Mouse (Mus musculus): ENCODE data around the gene BC147527.
"Not testable (repeated sequence)": the region's sequence is repeated elsewhere in the genome, so short reads cannot be mapped to it uniquely, and the experiment has no call there.

Gene BC147527

GRCm38 (mm10) chr13:120299991-120300442, at the start of gene BC147527:
TSS of gene BC147527 (plus strand) at chr13:120300392.
- DNase-seq (ENCODE audit: low spot score), result no peak

GRCm38 (mm10) chr13:120251208-120251924, 48.8 kb upstream of the BC147527 start:
- DNase-seq (ENCODE audit: low spot score), result not testable (repeated sequence)

GRCm38 (mm10) chr13:120258817-120259658, 41.2 kb upstream of the BC147527 start:
- DNase-seq (ENCODE audit: low spot score), result not testable (repeated sequence)

- DNase-seq (ENCODE audit: low spot score), result not testable (repeated sequence)
Measured at GRCm38 (mm10) chr13:120259718-120260117, 40.5 kb upstream of the BC147527 start.

- DNase-seq (ENCODE audit: low spot score), result not testable (repeated sequence)
Measured at GRCm38 (mm10) chr13:120262870-120263269, 37.3 kb upstream of the BC147527 start, which contains the start of gene AF067061. TSS of gene AF067061 (plus strand) at chr13:120263114.

GRCm38 (mm10) chr13:120277837-120278236, 22.4 kb upstream of the BC147527 start:
- not testable (repeated sequence) for DNase-seq (ENCODE audit: low spot score)

- no peak for DNase-seq (ENCODE audit: low spot score)
Measured at GRCm38 (mm10) chr13:120278784-120279183, 21.4 kb upstream of the BC147527 start.

GRCm38 (mm10) chr13:120299324-120299894, 783 bp upstream of the BC147527 start:
- no peak for DNase-seq (ENCODE audit: low spot score)

GRCm38 (mm10) chr13:120300853-120301252, 661 bp downstream of the BC147527 start:
- DNase-seq (ENCODE audit: low spot score), result no peak

GRCm38 (mm10) chr13:120310749-120311148, 10.6 kb downstream of the BC147527 start:
- no peak for DNase-seq (ENCODE audit: low spot score)

- no peak for DNase-seq (ENCODE audit: low spot score)
Measured at GRCm38 (mm10) chr13:120313584-120313983, 13.4 kb downstream of the BC147527 start.

GRCm38 (mm10) chr13:120316578-120316977, 16.4 kb downstream of the BC147527 start, which contains the start of gene Tcstv3:
TSS of gene Tcstv3 (plus strand) at chr13:120316878.
- not testable (repeated sequence) for DNase-seq (ENCODE audit: low spot score)

- no peak for DNase-seq (ENCODE audit: low spot score)
Measured at GRCm38 (mm10) chr13:120320183-120320582, 20.0 kb downstream of the BC147527 start.

GRCm38 (mm10) chr13:120320721-120321120, 20.5 kb downstream of the BC147527 start:
- DNase-seq (ENCODE audit: low spot score), result no peak

Data from c-Kit-positive CD71-positive TER-119-positive erythroid progenitor cells, embryonic 14.5 days (primary cell).